In the genomic region with DNA sequence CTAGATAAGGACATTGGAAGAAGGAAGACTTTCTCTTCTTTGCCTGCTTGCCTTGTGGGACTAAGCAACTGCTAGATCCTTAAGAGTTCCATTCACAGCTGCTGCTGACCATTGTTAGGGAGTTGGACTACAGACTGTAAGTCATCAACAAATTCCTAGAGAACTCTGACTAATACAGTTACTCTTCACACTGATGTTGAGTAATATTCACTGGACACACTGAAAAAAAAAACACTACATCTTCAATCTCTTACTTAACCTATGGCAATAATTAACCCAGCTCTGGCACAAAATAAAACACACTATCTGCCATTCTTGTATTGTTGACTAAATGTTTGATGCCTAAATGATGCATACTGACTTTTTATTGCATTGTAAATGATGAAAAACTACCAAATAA, we compare ENCODE assay signal across 20 mouse cellular contexts. TPM values are rescaled to one million over a fixed set of nuclear protein-coding genes. Genes with fewer than 3 reads are reported as not detected.
A peak's percentile ranks its signal among the peaks of the same experiment; 100 is the strongest.
DNase-seq lines count a peak whose midpoint lies in the region; ATAC-seq and TF ChIP-seq lines count a peak whose summit lies in the region.
"Had no signal": no experiment of that assay in that cellular context is flagged by ENCODE, and none has a peak within 500 bp of the region (broad histone marks: within the 10 kb centered on the region; RNA-seq: fewer than 3 reads in every experiment).

No protein-coding gene starts in this region.

- CTCF ChIA-PET in Patski (lab: Charles Lee) = interaction anchor here (1.3 to 3.3 kb wide), 4 partner anchors 9 to 150 kb away, joined by 3 to 18 read pairs (median 8); partner anchors contain the start of gene Cacybp

- TF ChIP-seq CTCF in kidney, adult 2 months (conservative IDR thresholded peaks at IDR 0.05; ENCODE audit: insufficient read depth, insufficient read length, low read depth, low read length) = no peak
- no peak for TF ChIP-seq CTCF in liver, adult 2 months (IDR thresholded peaks at IDR 0.05; ENCODE audit: low read depth, low read length)
- TF ChIP-seq CTCF in Patski (IDR thresholded peaks at IDR 0.05) = no peak

- intact Hi-C loops in heart, postnatal 25 days (cut with DNase I) = no loop called here

- H3K27ac ChIP-seq in kidney, adult 2 months (ENCODE audit: insufficient read depth, low read depth, low read length) = no peak overlapping the region
- no peak overlapping the region for H3K27ac ChIP-seq in kidney, embryonic 14.5 days (ENCODE audit: low read depth, low read length)
- H3K27ac ChIP-seq in liver, adult 2 months (replicated peaks; ENCODE audit: insufficient read depth, low read depth, low read length) = no peak overlapping the region
- H3K27ac ChIP-seq in liver, embryonic 12.5 days = no peak overlapping the region
- H3K27ac ChIP-seq: embryonic facial prominence, embryonic 10.5 days; embryonic facial prominence, embryonic 12.5 days; forebrain, embryonic 13.5 days; forebrain, embryonic 15.5 days had no signal

- no peak overlapping the region for H3K9ac ChIP-seq in kidney, embryonic 14.5 days (ENCODE audit: low read depth, low read length)
- H3K9ac ChIP-seq in liver, adult 2 months (ENCODE audit: low read depth, low read length) = no peak overlapping the region
- H3K9ac ChIP-seq in liver, embryonic 12.5 days = no peak overlapping the region
- H3K9ac ChIP-seq: embryonic facial prominence, embryonic 12.5 days; forebrain, embryonic 13.5 days; forebrain, embryonic 15.5 days; forebrain, postnatal 0 days had no signal

- in situ Hi-C loops in Patski (cut with MboI; ENCODE audit: low pct_unique_long_range_greater_than_20kb) = loop anchor here (5.0 to 10.0 kb wide), 2 partner anchors 149 to 497 kb away; no protein-coding TSS in a partner anchor

- peak; percentile 53 for DNase-seq in kidney, adult 2 months
- DNase-seq in liver, adult 2 months (ENCODE audit: extremely low read depth, low read depth, low spot score) = peak; percentile 77
- DNase-seq in 3T3-L1 (ENCODE audit: low read depth, low spot score) = peak; percentile 35
- no peak for DNase-seq in Patski (ENCODE audit: low read depth, low spot score)
- no peak for DNase-seq in heart, postnatal 25 days (ENCODE audit: low spot score)
- DNase-seq: adrenal gland, adult 2 months; adrenal gland, postnatal 10 days; adrenal gland, postnatal 25 days; cerebellum, adult 11-12 months; cerebellum, adult 2 months; cerebellum, adult 9-10 months; cerebellum, postnatal 10 days; cerebellum, postnatal 25 days; forebrain, postnatal 0 days had no signal

- no peak overlapping the region for H3K4me3 ChIP-seq in kidney, adult 2 months (ENCODE audit: insufficient read depth, low read depth, low read length)
- no peak overlapping the region for H3K4me3 ChIP-seq in kidney, embryonic 14.5 days (ENCODE audit: low read length)
- H3K4me3 ChIP-seq in liver, adult 2 months (ENCODE audit: insufficient read depth, low read depth, low read length) = no peak overlapping the region
- no peak overlapping the region for H3K4me3 ChIP-seq in liver, embryonic 12.5 days
- H3K4me3 ChIP-seq: embryonic facial prominence, embryonic 10.5 days; embryonic facial prominence, embryonic 12.5 days; forebrain, embryonic 13.5 days; forebrain, embryonic 15.5 days had no signal

- no peaks in the 10 kb centered on the region for H3K27me3 ChIP-seq in kidney, adult 2 months (replicated peaks; ENCODE audit: control insufficient read depth, insufficient read depth, low read length)
- H3K27me3 ChIP-seq in kidney, embryonic 14.5 days (ENCODE audit: control insufficient read depth, insufficient read depth, low read length) = no peaks in the 10 kb centered on the region
- H3K27me3 ChIP-seq in liver, adult 2 months (ENCODE audit: control insufficient read depth, insufficient read depth, low read length) = no peaks in the 10 kb centered on the region
- no peaks in the 10 kb centered on the region for H3K27me3 ChIP-seq in liver, embryonic 12.5 days (replicated peaks)
- H3K27me3 ChIP-seq in Patski = no peaks in the 10 kb centered on the region
- H3K27me3 ChIP-seq: embryonic facial prominence, embryonic 12.5 days; forebrain, embryonic 13.5 days; forebrain, embryonic 15.5 days had no signal

- no peak overlapping the region for H3K4me2 ChIP-seq in kidney, embryonic 14.5 days (replicated peaks; ENCODE audit: low read depth, low read length)
- H3K4me2 ChIP-seq in liver, embryonic 12.5 days = no peak overlapping the region
- H3K4me2 ChIP-seq: embryonic facial prominence, embryonic 12.5 days; forebrain, embryonic 13.5 days; forebrain, embryonic 15.5 days had no signal

- POLR2A ChIA-PET in Patski (lab: Charles Lee) = interaction anchor here (0.8 kb wide), 1 partner anchor 15 kb away, joined by 3 read pairs; the partner anchor contains the start of gene Cacybp

- ATAC-seq in kidney, embryonic 14.5 days (ENCODE audit: low FRiP score, low TSS enrichment) = no peak
- ATAC-seq in liver, embryonic 12.5 days = no peak
- peak; percentile 69 for ATAC-seq in Patski
- ATAC-seq: forebrain, embryonic 13.5 days; forebrain, embryonic 15.5 days; forebrain, postnatal 0 days had no signal

- H3K79me2 ChIP-seq in liver, adult 2 months (ENCODE audit: control insufficient read depth, insufficient read depth, low read length) = no peaks in the 10 kb centered on the region

- TF ChIP-seq POLR2A in kidney, adult 2 months (IDR thresholded peaks at IDR 0.05; ENCODE audit: low read depth, low read length) = no peak
- no peak for TF ChIP-seq POLR2A in liver, adult 2 months (IDR thresholded peaks at IDR 0.05; ENCODE audit: extremely low read depth, insufficient read depth, low read length)

- no peaks in the 10 kb centered on the region for H3K9me3 ChIP-seq in kidney, embryonic 14.5 days (ENCODE audit: control insufficient read depth, low read length)
- no peaks in the 10 kb centered on the region for H3K9me3 ChIP-seq in liver, embryonic 12.5 days (replicated peaks)
- H3K9me3 ChIP-seq: embryonic facial prominence, embryonic 10.5 days; embryonic facial prominence, embryonic 12.5 days; forebrain, embryonic 13.5 days; forebrain, embryonic 15.5 days had no signal

- 0 out of 2 replicates have a peak, but pooled peaks cover 3% of the 10 kb centered on the region for H3K4me1 ChIP-seq in kidney, adult 2 months (ENCODE audit: control insufficient read depth, insufficient read depth, low read length)
- H3K4me1 ChIP-seq in kidney, embryonic 14.5 days (ENCODE audit: control insufficient read depth, insufficient read depth, low read length) = no peaks in the 10 kb centered on the region
- H3K4me1 ChIP-seq in liver, adult 2 months (ENCODE audit: control insufficient read depth, insufficient read depth, low read length) = no peaks in the 10 kb centered on the region; the same call in 1 of the 2 replicates
- H3K4me1 ChIP-seq in liver, embryonic 12.5 days = peaks cover 6% of the 10 kb centered on the region; the same call in 1 of the 2 replicates
- H3K4me1 ChIP-seq: embryonic facial prominence, embryonic 10.5 days; embryonic facial prominence, embryonic 12.5 days had no signal

- no peaks in the 10 kb centered on the region; the same call in 1 of the 2 replicates for H3K36me3 ChIP-seq in kidney, adult 2 months (ENCODE audit: control insufficient read depth, insufficient read depth, low read length)
- no peaks in the 10 kb centered on the region for H3K36me3 ChIP-seq in kidney, embryonic 14.5 days (ENCODE audit: control insufficient read depth, insufficient read depth, low read length)
- peaks cover 6% of the 10 kb centered on the region for H3K36me3 ChIP-seq in liver, adult 2 months (ENCODE audit: control insufficient read depth, insufficient read depth, low read length)
- peaks cover 14% of the 10 kb centered on the region; the same call in 1 of the 2 replicates for H3K36me3 ChIP-seq in liver, embryonic 12.5 days
- H3K36me3 ChIP-seq: embryonic facial prominence, embryonic 10.5 days; embryonic facial prominence, embryonic 12.5 days; forebrain, embryonic 15.5 days had no signal

RNA-seq across cellular contexts. Expression of gene Cacybp, which starts 15.2 kb away (rescaled TPM):
- polyA plus RNA-seq in kidney, adult 2 months (2012; rRNA removed) = 5.6 and 8.1 TPM in 2 replicates
- 252 and 302 TPM in 2 replicates for polyA plus RNA-seq in kidney, embryonic 14.5 days (2014; fragmentation: Nextera tagmentation; extraction: Ambion mirVana)
- 20.2 and 26.7 TPM in 2 replicates for total RNA-seq in liver, adult 2 months (2014; rRNA removed)
- polyA plus RNA-seq in liver, adult 2 months (2012; rRNA removed) = 5.8 and 8.1 TPM in 2 replicates
- polyA plus RNA-seq in liver, embryonic 12.5 days (2016; fragmentation: Nextera tagmentation; extraction: Ambion mirVana) = 279 and 282 TPM in 2 replicates
- 136 TPM for polyA plus RNA-seq in Patski (2021)
- 10 to 100 TPM; 64.0 to 74.6 TPM for total RNA-seq in heart, postnatal 25 days (2021)

RNA-seq across cellular contexts. Expression of gene Mrps14, which starts 32.8 kb away (rescaled TPM):
- 42.3 and 53.5 TPM in 2 replicates for polyA plus RNA-seq in kidney, adult 2 months (2012; rRNA removed)
- polyA plus RNA-seq in kidney, embryonic 14.5 days (2014; fragmentation: Nextera tagmentation; extraction: Ambion mirVana) = 250 and 358 TPM in 2 replicates
- 26.3 and 32.9 TPM in 2 replicates for total RNA-seq in liver, adult 2 months (2014; rRNA removed)
- 19.6 and 22.4 TPM in 2 replicates for polyA plus RNA-seq in liver, adult 2 months (2012; rRNA removed)
- polyA plus RNA-seq in liver, embryonic 12.5 days (2016; fragmentation: Nextera tagmentation; extraction: Ambion mirVana) = 242 and 262 TPM in 2 replicates
- polyA plus RNA-seq in Patski (2021) = 97.8 TPM
- 100 to 1,000 TPM; 111 to 113 TPM for total RNA-seq in heart, postnatal 25 days (2021)

Comparison
In these comparisons a context has a peak if more than half of its experiments do, and no peak if none do; other contexts are left out.
1. RNA of gene Cacybp, which starts 15.2 kb away (polyA plus RNA-seq): 279 to 282 TPM in liver, embryonic 12.5 days, 252 to 302 TPM in kidney, embryonic 14.5 days and 136 TPM in Patski (single experiment); 5.6 to 8.1 TPM in kidney, adult 2 months and 5.8 to 8.1 TPM in liver, adult 2 months; every median in the first group is over 10 times any median in the second.
2. DNase-seq: peak in kidney, adult 2 months (single experiment), liver, adult 2 months (single experiment) and 3T3-L1 (single experiment); none in Patski (single experiment) and heart, postnatal 25 days (single experiment).